Mouse (Mus musculus) splenic B cell, adult 2 months (primary cell): ENCODE data around the gene Ttc16.
A peak's percentile ranks its signal among the peaks of the same experiment; 100 is the strongest.

Source experiments
- DNase-seq: peaks from one replicate; pipeline ENCODE4 v3.0.0-alpha.2; 2011; ENCODE audit warnings: low read depth, low spot score
- H3K27me3 ChIP-seq: 2 replicates; pipeline ENCODE4 v1.6.1; 2012; ENCODE audit warnings: mild to moderate bottlenecking, low read length, moderate library complexity, mixed read lengths; ENCODE audit not compliant: control insufficient read depth, poor library complexity, insufficient read depth, severe bottlenecking
- H3K36me3 ChIP-seq: 2 replicates; pipeline ENCODE4 v1.6.1; 2012; ENCODE audit warnings: mild to moderate bottlenecking, low read length, moderate library complexity, mixed read lengths; ENCODE audit not compliant: control insufficient read depth, poor library complexity, insufficient read depth, severe bottlenecking

The Ttc16 gene

GRCm38 (mm10) chr2:32767241-32767640 lies 8.2 kb downstream of the Ttc16 start:
- H3K27me3 ChIP-seq, result no peaks in the 10 kb centered on the region
- DNase-seq, result no peak

GRCm38 (mm10) chr2:32763353-32763752 lies 12.1 kb downstream of the Ttc16 start:
- H3K27me3 ChIP-seq, result no peaks in the 10 kb centered on the region
- no peak for DNase-seq
- no peaks in the 10 kb centered on the region for H3K36me3 ChIP-seq

More at GRCm38 (mm10) chr2:32767241-32767640, 8.2 kb downstream of the Ttc16 start:
- H3K36me3 ChIP-seq, result no peaks in the 10 kb centered on the region

GRCm38 (mm10) chr2:32761859-32762258 lies 13.6 kb downstream of the Ttc16 start:
- DNase-seq, result no peak
- Histone ChIP-seq H3K27me3 (no peaks in the 10 kb centered on the region), H3K36me3 (no peaks in the 10 kb centered on the region)

- DNase-seq, result no peak
- Histone ChIP-seq H3K27me3 (no peaks in the 10 kb centered on the region), H3K36me3 (no peaks in the 10 kb centered on the region)
Observed at GRCm38 (mm10) chr2:32761361-32761760, 14.1 kb downstream of the Ttc16 start.

GRCm38 (mm10) chr2:32759001-32759400 lies 16.4 kb downstream of the Ttc16 start:
- no peak for DNase-seq
- H3K36me3 ChIP-seq, result peaks cover 6% of the 10 kb centered on the region
- no peaks in the 10 kb centered on the region for H3K27me3 ChIP-seq

- H3K36me3 ChIP-seq, result peaks cover 8% of the 10 kb centered on the region
Observed at GRCm38 (mm10) chr2:32758503-32758902, 16.9 kb downstream of the Ttc16 start.

GRCm38 (mm10) chr2:32757056-32757845 lies 18.2 kb downstream of the Ttc16 start, which contains the start of gene Tor2a:
Gene Tor2a, plus strand, starts transcription at chr2:32757234.
- DNase-seq, result peak; percentile 98
- no peaks in the 10 kb centered on the region for H3K27me3 ChIP-seq
- H3K36me3 ChIP-seq, result peaks cover 8% of the 10 kb centered on the region

More at GRCm38 (mm10) chr2:32758503-32758902, 16.9 kb downstream of the Ttc16 start:
- no peaks in the 10 kb centered on the region for H3K27me3 ChIP-seq
- no peak for DNase-seq

GRCm38 (mm10) chr2:32756674-32757055 lies 18.8 kb downstream of the Ttc16 start:
- H3K27me3 ChIP-seq, result no peaks in the 10 kb centered on the region
- no peak for DNase-seq
- H3K36me3 ChIP-seq, result peaks cover 10% of the 10 kb centered on the region

- no peak for DNase-seq
- Histone ChIP-seq H3K36me3 (peaks cover 25% of the 10 kb centered on the region), H3K27me3 (no peaks in the 10 kb centered on the region)
Observed at GRCm38 (mm10) chr2:32752181-32752580, 23.3 kb downstream of the Ttc16 start.

- Histone ChIP-seq H3K27me3 (no peaks in the 10 kb centered on the region), H3K36me3 (peaks cover 29% of the 10 kb centered on the region)
- DNase-seq, result no peak
Observed at GRCm38 (mm10) chr2:32751665-32752033, 23.8 kb downstream of the Ttc16 start.

- no peaks in the 10 kb centered on the region for H3K27me3 ChIP-seq
- no peak for DNase-seq
- peaks cover 29% of the 10 kb centered on the region for H3K36me3 ChIP-seq
Observed at GRCm38 (mm10) chr2:32750887-32751664, 24.4 kb downstream of the Ttc16 start.

GRCm38 (mm10) chr2:32750199-32750598 lies 25.2 kb downstream of the Ttc16 start:
- DNase-seq, result peak; percentile 27
- no peaks in the 10 kb centered on the region for H3K27me3 ChIP-seq
- peaks cover 29% of the 10 kb centered on the region for H3K36me3 ChIP-seq

GRCm38 (mm10) chr2:32749082-32749481 lies 26.4 kb downstream of the Ttc16 start:
- H3K36me3 ChIP-seq, result peaks cover 27% of the 10 kb centered on the region
- no peak for DNase-seq
- H3K27me3 ChIP-seq, result no peaks in the 10 kb centered on the region

GRCm38 (mm10) chr2:32744272-32744982 lies 31.0 kb downstream of the Ttc16 start:
- Histone ChIP-seq H3K27me3 (no peaks in the 10 kb centered on the region), H3K36me3 (peaks cover 17% of the 10 kb centered on the region)
- no peak for DNase-seq

- Histone ChIP-seq H3K27me3 (no peaks in the 10 kb centered on the region), H3K36me3 (peaks cover 15% of the 10 kb centered on the region)
- no peak for DNase-seq
Observed at GRCm38 (mm10) chr2:32742173-32742531, 33.3 kb downstream of the Ttc16 start.
